Mouse (Mus musculus) testis, postnatal 14 days (tissue): Measurements from ENCODE around the gene Unc5b.
"Not testable (repeated sequence)": the region's sequence is repeated elsewhere in the genome, so short reads cannot be mapped to it uniquely, and the experiment has no call there.

Experiments used
- DNase-seq: peaks from one replicate; pipeline ENCODE4 v3.0.0; 2021; ENCODE audit warnings: low spot score

Gene Unc5b

GRCm38 (mm10) chr10:60753261-60753660 lies 78.1 kb downstream of the Unc5b start:
- no peak for DNase-seq

GRCm38 (mm10) chr10:60752040-60753020 lies 79.1 kb downstream of the Unc5b start, which contains the start of gene Slc29a3:
TSS of gene Slc29a3 (minus strand) at chr10:60752794.
- peak; percentile 90 for DNase-seq

- DNase-seq = no peak
Measured at GRCm38 (mm10) chr10:60747667-60748212, 83.6 kb downstream of the Unc5b start.

GRCm38 (mm10) chr10:60746512-60746911 lies 84.9 kb downstream of the Unc5b start:
- no peak for DNase-seq

GRCm38 (mm10) chr10:60744543-60745290 lies 86.7 kb downstream of the Unc5b start:
- DNase-seq = peak; percentile 52

- no peak for DNase-seq
Measured at GRCm38 (mm10) chr10:60743681-60744080, 87.7 kb downstream of the Unc5b start.

- no peak for DNase-seq
Measured at GRCm38 (mm10) chr10:60742942-60743341, 88.4 kb downstream of the Unc5b start.

- DNase-seq = not testable (repeated sequence)
Measured at GRCm38 (mm10) chr10:60742296-60742695, 89.1 kb downstream of the Unc5b start.

GRCm38 (mm10) chr10:60741435-60741834 lies 89.9 kb downstream of the Unc5b start:
- no peak for DNase-seq

GRCm38 (mm10) chr10:60739619-60740363 lies 91.6 kb downstream of the Unc5b start:
- no peak for DNase-seq

- no peak for DNase-seq
Measured at GRCm38 (mm10) chr10:60737886-60738640, 93.3 kb downstream of the Unc5b start.

GRCm38 (mm10) chr10:60737169-60737728 lies 94.1 kb downstream of the Unc5b start:
- DNase-seq = no peak

GRCm38 (mm10) chr10:60735737-60736136 lies 95.6 kb downstream of the Unc5b start:
- no peak for DNase-seq

GRCm38 (mm10) chr10:60733471-60733870 lies 97.9 kb downstream of the Unc5b start:
- DNase-seq = no peak

GRCm38 (mm10) chr10:60732397-60732861 lies 99.0 kb downstream of the Unc5b start:
- DNase-seq = no peak

- no peak for DNase-seq
Measured at GRCm38 (mm10) chr10:60731742-60732141, 99.6 kb downstream of the Unc5b start.

GRCm38 (mm10) chr10:60727301-60727700 lies 104.1 kb downstream of the Unc5b start:
- DNase-seq = no peak

- DNase-seq = no peak
Measured at GRCm38 (mm10) chr10:60726896-60727295, 104.5 kb downstream of the Unc5b start.

- no peak for DNase-seq
Measured at GRCm38 (mm10) chr10:60724496-60724895, 106.9 kb downstream of the Unc5b start.

GRCm38 (mm10) chr10:60723345-60723744 lies 108.0 kb downstream of the Unc5b start:
- DNase-seq = no peak

- DNase-seq = no peak
Measured at GRCm38 (mm10) chr10:60721640-60722039, 109.7 kb downstream of the Unc5b start.
